Mouse (Mus musculus) C2C12 (cell line): Measurements from ENCODE around the gene Slfnl1. TPM values are rescaled to one million over a fixed set of nuclear protein-coding genes. Genes with fewer than 3 reads are reported as not detected.

Source experiments
- H3K27me3 ChIP-seq: one replicate; pipeline ENCODE4 v1.6.1; 2011; ENCODE audit not compliant: control insufficient read depth, insufficient read depth, insufficient read length
- H3K36me3 ChIP-seq: one replicate; pipeline ENCODE4 v1.6.1; 2011; ENCODE audit not compliant: control insufficient read depth, insufficient read depth
- H3K4me3 ChIP-seq: one replicate; pipeline ENCODE4 v1.5.1; 2011; ENCODE audit warnings: mild to moderate bottlenecking, control low read depth; ENCODE audit not compliant: poor library complexity, insufficient read depth, severe bottlenecking
- H3K79me2 ChIP-seq: one replicate; pipeline ENCODE4 v1.6.1; 2011; ENCODE audit not compliant: control insufficient read depth, insufficient read depth
- H3K79me3 ChIP-seq: one replicate; pipeline ENCODE4 v1.6.1; 2011; ENCODE audit warnings: low read depth, control low read depth
- H3ac ChIP-seq: one replicate; pipeline ENCODE3; 2011; ENCODE audit warnings: low read depth; ENCODE audit not compliant: control insufficient read depth, insufficient read length
- CEBPB ChIP-seq: IDR thresholded peaks from one replicate; pipeline ENCODE4 v1.6.1; 2011; ENCODE audit warnings: low read depth, mild to moderate bottlenecking, control low read depth, moderate library complexity
- CTCF ChIP-seq: IDR thresholded peaks from one replicate; pipeline ENCODE4 v1.5.1; 2011; ENCODE audit not compliant: control insufficient read depth, insufficient read depth, insufficient read length
- FOSL1 ChIP-seq: IDR thresholded peaks from one replicate; pipeline ENCODE4 v1.8.0; 2011; ENCODE audit warnings: mild to moderate bottlenecking, low read length; ENCODE audit not compliant: poor library complexity, insufficient read depth, severe bottlenecking
- MAX ChIP-seq: IDR thresholded peaks from one replicate; pipeline ENCODE4 v1.6.1; 2011; ENCODE audit warnings: mild to moderate bottlenecking, control low read depth
- MYOD1 ChIP-seq: IDR thresholded peaks from one replicate; pipeline ENCODE4 v1.6.1; 2011; ENCODE audit warnings: low read depth; ENCODE audit not compliant: control insufficient read depth, insufficient read length
- MYOG ChIP-seq: IDR thresholded peaks from one replicate; pipeline ENCODE4 v1.6.1; 2011; ENCODE audit not compliant: control insufficient read depth, insufficient read length; ENCODE audit errors: extremely low read depth
- USF1 ChIP-seq: IDR thresholded peaks from one replicate; pipeline ENCODE4 v1.6.1; 2011; ENCODE audit warnings: low read depth, mild to moderate bottlenecking, control low read depth, moderate library complexity
- polyA plus RNA-seq: library from polyadenylated mRNA; unstranded; fragments of >200 nt; fragmentation: generic; extraction: Trizol; gene quantifications from one replicate; pipeline ENCODE4 v1.2.1, GENCODE M21; 2012; ENCODE audit warnings: missing spikeins

Gene Slfnl1
- polyA plus RNA-seq, 1 experiment = 0.02 TPM

- no peaks in the 10 kb centered on the region for H3K27me3 ChIP-seq
- H3ac ChIP-seq = peak within 1 kb of the TSS; percentile 77
- peaks cover 49% of the 10 kb centered on the region for H3K79me3 ChIP-seq
- peaks cover 52% of the 10 kb centered on the region for H3K79me2 ChIP-seq
- TF ChIP-seq MAX (peak; percentile 76), FOSL1 (no peak)
- peaks cover 29% of the 10 kb centered on the region for H3K36me3 ChIP-seq
- peak within 1 kb of the TSS; percentile 62 for H3K4me3 ChIP-seq
Measured at GRCm38 (mm10) chr4:120569486-120570437, 37.7 kb downstream of the Slfnl1 start, which contains the start of gene Ctps. Gene Ctps (minus strand): TSS chr4:120570276.

GRCm38 (mm10) chr4:120570438-120571069 is 38.5 kb downstream of the Slfnl1 start:
- peaks cover 41% of the 10 kb centered on the region for H3K79me3 ChIP-seq
- peak overlapping the region; percentile 77 for H3ac ChIP-seq
- H3K27me3 ChIP-seq = no peaks in the 10 kb centered on the region
- H3K79me2 ChIP-seq = peaks cover 44% of the 10 kb centered on the region
- peak overlapping the region; percentile 62 for H3K4me3 ChIP-seq
- TF ChIP-seq CEBPB = no peak
- no peak for TF ChIP-seq FOSL1
- no peak for TF ChIP-seq USF1
- TF ChIP-seq CTCF = no peak
- no peak for TF ChIP-seq MYOG
- no peak for TF ChIP-seq MAX
- no peak for TF ChIP-seq MYOD1
- peaks cover 21% of the 10 kb centered on the region for H3K36me3 ChIP-seq

GRCm38 (mm10) chr4:120571070-120571464 is 39.0 kb downstream of the Slfnl1 start:
- H3ac ChIP-seq = no peak overlapping the region
- peak; percentile 70 for TF ChIP-seq MAX
- no peak for TF ChIP-seq USF1
- H3K27me3 ChIP-seq = no peaks in the 10 kb centered on the region
- H3K4me3 ChIP-seq = no peak overlapping the region
- H3K36me3 ChIP-seq = peaks cover 16% of the 10 kb centered on the region
- peaks cover 36% of the 10 kb centered on the region for H3K79me3 ChIP-seq
- peaks cover 39% of the 10 kb centered on the region for H3K79me2 ChIP-seq

- H3ac ChIP-seq = no peak overlapping the region
- H3K4me3 ChIP-seq = no peak overlapping the region
- peaks cover 10% of the 10 kb centered on the region for H3K36me3 ChIP-seq
- peaks cover 33% of the 10 kb centered on the region for H3K79me2 ChIP-seq
- TF ChIP-seq CTCF = no peak
- no peak for TF ChIP-seq MYOD1
- no peak for TF ChIP-seq CEBPB
- TF ChIP-seq FOSL1 = no peak
- TF ChIP-seq USF1 = no peak
- no peak for TF ChIP-seq MAX
- TF ChIP-seq MYOG = no peak
- no peaks in the 10 kb centered on the region for H3K27me3 ChIP-seq
- H3K79me3 ChIP-seq = peaks cover 30% of the 10 kb centered on the region
Measured at GRCm38 (mm10) chr4:120571691-120572090, 39.7 kb downstream of the Slfnl1 start.

- Histone ChIP-seq H3K79me3 (no peaks in the 10 kb centered on the region), H3K79me2 (no peaks in the 10 kb centered on the region), H3K27me3 (peaks cover 23% of the 10 kb centered on the region), H3ac (no peak overlapping the region), H3K4me3 (no peak overlapping the region), H3K36me3 (no peaks in the 10 kb centered on the region)
- no peak for TF ChIP-seq CEBPB
- TF ChIP-seq MYOG = no peak
- TF ChIP-seq CTCF = no peak
- no peak for TF ChIP-seq USF1
- no peak for TF ChIP-seq MYOD1
- TF ChIP-seq FOSL1 = no peak
- no peak for TF ChIP-seq MAX
Measured at GRCm38 (mm10) chr4:120580894-120581293, 48.9 kb downstream of the Slfnl1 start.

GRCm38 (mm10) chr4:120581711-120582110 is 49.7 kb downstream of the Slfnl1 start:
- H3K79me3 ChIP-seq = no peaks in the 10 kb centered on the region

More at GRCm38 (mm10) chr4:120581711-120582110, 49.7 kb downstream of the Slfnl1 start:
- TF ChIP-seq USF1 (no peak), MYOD1 (no peak), CEBPB (no peak), FOSL1 (no peak), CTCF (no peak), MYOG (no peak), MAX (no peak)
- Histone ChIP-seq H3K27me3 (peaks cover 23% of the 10 kb centered on the region), H3K4me3 (no peak overlapping the region), H3K79me2 (no peaks in the 10 kb centered on the region), H3ac (no peak overlapping the region), H3K36me3 (no peaks in the 10 kb centered on the region)
